ENCODE assay signal across 8 mouse cellular contexts in the genomic region with DNA sequence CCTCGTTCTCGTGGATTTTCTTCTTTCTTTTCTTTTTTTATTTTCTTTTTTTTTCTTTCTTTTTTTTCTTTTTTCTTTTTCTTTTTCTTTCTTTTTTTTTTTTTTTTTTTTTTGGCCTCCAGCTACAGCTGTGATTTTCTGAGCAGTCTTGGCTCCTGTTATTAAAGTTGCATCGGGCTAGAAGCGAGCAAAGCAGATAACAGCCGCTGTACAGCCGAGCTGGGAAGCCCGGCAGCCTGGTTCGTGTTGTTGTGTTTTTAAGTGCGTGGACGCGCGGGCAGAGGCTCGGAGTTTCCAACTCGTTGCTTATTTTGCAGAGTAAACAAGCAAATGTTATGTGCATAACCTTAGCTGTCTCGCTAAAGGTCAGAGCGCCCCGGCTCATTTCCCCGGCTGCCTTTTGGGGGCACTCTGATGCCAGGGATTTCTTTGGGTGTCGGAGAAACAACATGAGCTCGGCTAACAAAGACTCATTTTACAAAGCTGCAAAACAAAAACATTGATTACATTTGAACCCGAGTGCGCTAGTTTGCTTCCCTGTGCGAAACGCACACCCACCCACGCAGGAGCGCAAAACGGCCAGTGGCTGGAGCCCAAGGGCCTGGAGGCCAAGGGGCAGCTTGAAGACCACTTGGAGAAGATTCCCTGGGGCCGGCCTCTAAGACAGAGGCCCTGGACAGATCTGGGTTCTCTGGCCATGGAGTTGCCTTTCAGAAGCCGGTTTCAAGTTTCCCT.
DNase-seq lines count a peak whose midpoint lies in the region; ATAC-seq and TF ChIP-seq lines count a peak whose summit lies in the region.

No protein-coding gene starts in this region.

- DNase-seq in adrenal gland, postnatal 25 days: peak; percentile 73
- peak; percentile 22 to 54 for DNase-seq in heart, adult 9 months (ENCODE audit: low spot score in 2 of 2)
- peak; percentile 85 for DNase-seq in kidney, adult 2 months
- DNase-seq in left cerebral cortex, postnatal 4 days: peak; percentile 62
- peak; percentile 96 for DNase-seq in midbrain, embryonic 11.5 days (ENCODE audit: low spot score, missing footprints)
- DNase-seq in spleen, adult 12 weeks (ENCODE audit: low spot score): no peak

- peak overlapping the region; percentile 53 for H3K4me2 ChIP-seq in embryonic facial prominence, embryonic 12.5 days (replicated peaks)
- H3K4me2 ChIP-seq in midbrain, embryonic 11.5 days: peak overlapping the region; percentile 50

- no peaks in the 10 kb centered on the region for H3K36me3 ChIP-seq in embryonic facial prominence, embryonic 12.5 days
- no peaks in the 10 kb centered on the region for H3K36me3 ChIP-seq in kidney, adult 2 months (ENCODE audit: control insufficient read depth, insufficient read depth, low read length)
- H3K36me3 ChIP-seq in midbrain, embryonic 11.5 days (ENCODE audit: control insufficient read depth, insufficient read depth, low read length): no peaks in the 10 kb centered on the region
- no peaks in the 10 kb centered on the region for H3K36me3 ChIP-seq in small intestine, adult 2 months (ENCODE audit: control insufficient read depth, insufficient read depth, low read length)

- WGBS in embryonic facial prominence, embryonic 12.5 days: 5% methylated on average over 29 of the region's 29 CpGs
- WGBS in kidney, adult 2 months: 21% methylated on average over 29 of the region's 29 CpGs
- WGBS in midbrain, embryonic 11.5 days: 11% methylated on average over 29 of the region's 29 CpGs
- WGBS in small intestine, adult 2 months: 15% methylated on average over 29 of the region's 29 CpGs

- peak overlapping the region; percentile 44; the same call in 1 of the 2 replicates for H3K9ac ChIP-seq in embryonic facial prominence, embryonic 12.5 days
- peak overlapping the region; percentile 63 for H3K9ac ChIP-seq in midbrain, embryonic 11.5 days (ENCODE audit: low read length)

- H3K4me1 ChIP-seq in embryonic facial prominence, embryonic 12.5 days: peaks cover 46% of the 10 kb centered on the region
- H3K4me1 ChIP-seq in kidney, adult 2 months (ENCODE audit: control insufficient read depth, insufficient read depth, low read length): peaks cover 2% of the 10 kb centered on the region; the same call in 1 of the 2 replicates
- H3K4me1 ChIP-seq in midbrain, embryonic 11.5 days (ENCODE audit: control insufficient read depth, insufficient read depth, low read length): peaks cover 12% of the 10 kb centered on the region
- H3K4me1 ChIP-seq in small intestine, adult 2 months (ENCODE audit: control insufficient read depth, insufficient read depth, insufficient read length, low read length): no peaks in the 10 kb centered on the region

- no peak for ATAC-seq in embryonic facial prominence, embryonic 12.5 days (ENCODE audit: insufficient number of reproducible peaks, insufficient read depth, low FRiP score, low TSS enrichment)
- peak; percentile 75 for ATAC-seq in midbrain, embryonic 11.5 days (ENCODE audit: low FRiP score)

- H3K9me3 ChIP-seq in embryonic facial prominence, embryonic 12.5 days: no peaks in the 10 kb centered on the region
- no peaks in the 10 kb centered on the region for H3K9me3 ChIP-seq in midbrain, embryonic 11.5 days (ENCODE audit: control insufficient read depth, low read length)

- H3K27ac ChIP-seq in embryonic facial prominence, embryonic 12.5 days: peak overlapping the region; percentile 85
- no peak overlapping the region for H3K27ac ChIP-seq in kidney, adult 2 months (ENCODE audit: insufficient read depth, low read depth, low read length)
- H3K27ac ChIP-seq in midbrain, embryonic 11.5 days (ENCODE audit: low read depth, low read length): 0 out of 2 replicates have a peak overlapping the region, but pooled peaks have one; percentile 47
- no peak overlapping the region for H3K27ac ChIP-seq in small intestine, adult 2 months (ENCODE audit: insufficient read depth, low read depth, low read length)

- peak; percentile 52; the same call in 1 of the 2 replicates for TF ChIP-seq CTCF in kidney, adult 2 months (conservative IDR thresholded peaks at IDR 0.05; ENCODE audit: insufficient read depth, insufficient read length, low read depth, low read length)
- peak; percentile 31; the same call in 1 of the 2 replicates for TF ChIP-seq CTCF in small intestine, adult 2 months (IDR thresholded peaks at IDR 0.05; ENCODE audit: extremely low read depth, insufficient read length, insufficient replicate concordance, low read depth, low read length)

- H3K4me3 ChIP-seq in embryonic facial prominence, embryonic 12.5 days: peak overlapping the region; percentile 19; the same call in 1 of the 2 replicates
- H3K4me3 ChIP-seq in kidney, adult 2 months (ENCODE audit: insufficient read depth, low read depth, low read length): peak overlapping the region; percentile 6
- H3K4me3 ChIP-seq in midbrain, embryonic 11.5 days (ENCODE audit: low read depth, low read length): peak overlapping the region; percentile 4
- no peak overlapping the region for H3K4me3 ChIP-seq in small intestine, adult 2 months (ENCODE audit: low read depth, low read length)

- no peak for TF ChIP-seq POLR2A in kidney, adult 2 months (IDR thresholded peaks at IDR 0.05; ENCODE audit: low read depth, low read length)
- no peak for TF ChIP-seq POLR2A in small intestine, adult 2 months (IDR thresholded peaks at IDR 0.05; ENCODE audit: low read depth, low read length)

- intact Hi-C loops in left cerebral cortex, postnatal 4 days (cut with DNase I): loop anchor here (5.0 kb wide), 1 partner anchor 1257 kb away; no protein-coding TSS in a partner anchor

- H3K27me3 ChIP-seq in embryonic facial prominence, embryonic 12.5 days: no peaks in the 10 kb centered on the region
- H3K27me3 ChIP-seq in kidney, adult 2 months (replicated peaks; ENCODE audit: control insufficient read depth, insufficient read depth, low read length): no peaks in the 10 kb centered on the region
- no peaks in the 10 kb centered on the region for H3K27me3 ChIP-seq in midbrain, embryonic 11.5 days (ENCODE audit: control insufficient read depth, insufficient read depth, low read length)
- H3K27me3 ChIP-seq in small intestine, adult 2 months (ENCODE audit: control insufficient read depth, insufficient read depth, low read length): peaks cover 6% of the 10 kb centered on the region

Comparison
In these comparisons a context has a peak if more than half of its experiments do, and no peak if none do; other contexts are left out.
1. H3K27ac ChIP-seq: peak in embryonic facial prominence, embryonic 12.5 days (single experiment) and midbrain, embryonic 11.5 days (single experiment); none in kidney, adult 2 months (single experiment) and small intestine, adult 2 months (single experiment).